Mouse (Mus musculus) forebrain, embryonic 11.5 days (tissue): ENCODE results near the gene Bcl7c. TPM values are rescaled to one million over a fixed set of nuclear protein-coding genes. Genes with fewer than 3 reads are reported as not detected.
"Not testable (repeated sequence)": the region's sequence is repeated elsewhere in the genome, so short reads cannot be mapped to it uniquely, and the experiment has no call there.

Experiments
- ATAC-seq: fragments of 200-750 bp; cut with Nextera tagmentation; replicated peaks from 2 replicates; pipeline ENCODE4 v1.8.0; 2017; ENCODE audit warnings: moderate TSS enrichment; ENCODE audit not compliant: low FRiP score
- DNase-seq: peaks from one replicate; pipeline ENCODE4 v3.0.0-alpha.2; 2017; ENCODE audit warnings: low spot score
- H3K27ac ChIP-seq: fragments of 300-500 bp; sonication (generic); 2 replicates; pipeline ENCODE4 v1.5.1; 2014; ENCODE audit warnings: low read depth, low read length
- H3K27me3 ChIP-seq: fragments of 300-500 bp; sonication (generic); 2 replicates; pipeline ENCODE4 v1.6.1; 2014; ENCODE audit warnings: mild to moderate bottlenecking, low read length, mixed read lengths; ENCODE audit not compliant: control insufficient read depth, insufficient read depth
- H3K36me3 ChIP-seq: fragments of 300-500 bp; sonication (generic); 2 replicates; pipeline ENCODE4 v1.6.1; 2014; ENCODE audit warnings: mild to moderate bottlenecking, low read length, moderate library complexity, mixed read lengths; ENCODE audit not compliant: control insufficient read depth, insufficient read depth
- H3K4me1 ChIP-seq: fragments of 300-500 bp; sonication (generic); replicated peaks from 2 replicates; pipeline ENCODE4 v1.6.1; 2014; ENCODE audit warnings: low read length, mixed read lengths; ENCODE audit not compliant: control insufficient read depth, insufficient read depth
- H3K4me2 ChIP-seq: fragments of 300-500 bp; sonication (generic); 2 replicates; pipeline ENCODE4 v1.6.1; 2014; ENCODE audit warnings: low read depth, mild to moderate bottlenecking, low read length, moderate library complexity, mixed read lengths; ENCODE audit not compliant: severe bottlenecking
- H3K4me3 ChIP-seq: fragments of 300-500 bp; sonication (generic); 2 replicates; pipeline ENCODE4 v1.5.1; 2014; ENCODE audit warnings: low read depth, low read length
- H3K9ac ChIP-seq: fragments of 300-500 bp; sonication (generic); 2 replicates; pipeline ENCODE4 v1.6.1; 2014; ENCODE audit warnings: low read length
- H3K9me3 ChIP-seq: fragments of 300-500 bp; sonication (generic); 2 replicates; pipeline ENCODE4 v1.6.1; 2016; ENCODE audit warnings: low read length, mixed read lengths; ENCODE audit not compliant: control insufficient read depth
- WGBS: fragments of 180-500 bp; shearing (Covaris S2); extraction: QIAGEN DNeasy Blood & Tissue Kit; methylation state at CpG from one replicate; pipeline ENCODE4 v1.1.7; 2014; 5-methylcytosine and 5-hydroxymethylcytosine counted together
- polyA plus RNA-seq: library from polyadenylated mRNA; unstranded; fragments of >200 nt; fragmentation: Nextera tagmentation; extraction: Ambion mirVana; gene quantifications from 2 replicates; pipeline ENCODE4 v1.2.1, GENCODE M21; 2014

The Bcl7c gene
- polyA plus RNA-seq, 1 experiment from 2014 or later = 59.5 TPM

GRCm38 (mm10) chr7:127746494-127747491, 38.1 kb upstream of the Bcl7c start:
- Histone ChIP-seq H3K9me3 (no peaks in the 10 kb centered on the region), H3K4me3 (peak overlapping the region; percentile 88), H3K4me2 (peak overlapping the region; percentile 82), H3K9ac (peak overlapping the region; percentile 89), H3K36me3 (peaks cover 7% of the 10 kb centered on the region), H3K27ac (peak overlapping the region; percentile 90), H3K4me1 (no peaks in the 10 kb centered on the region; the same call in 1 of the 2 replicates), H3K27me3 (no peaks in the 10 kb centered on the region)
- ATAC-seq (peak; percentile 25; the same call in 1 of the 2 replicates), DNase-seq (peak; percentile 83)
- 1% methylated on average over 55 of the region's 62 CpGs for WGBS

DNA sequence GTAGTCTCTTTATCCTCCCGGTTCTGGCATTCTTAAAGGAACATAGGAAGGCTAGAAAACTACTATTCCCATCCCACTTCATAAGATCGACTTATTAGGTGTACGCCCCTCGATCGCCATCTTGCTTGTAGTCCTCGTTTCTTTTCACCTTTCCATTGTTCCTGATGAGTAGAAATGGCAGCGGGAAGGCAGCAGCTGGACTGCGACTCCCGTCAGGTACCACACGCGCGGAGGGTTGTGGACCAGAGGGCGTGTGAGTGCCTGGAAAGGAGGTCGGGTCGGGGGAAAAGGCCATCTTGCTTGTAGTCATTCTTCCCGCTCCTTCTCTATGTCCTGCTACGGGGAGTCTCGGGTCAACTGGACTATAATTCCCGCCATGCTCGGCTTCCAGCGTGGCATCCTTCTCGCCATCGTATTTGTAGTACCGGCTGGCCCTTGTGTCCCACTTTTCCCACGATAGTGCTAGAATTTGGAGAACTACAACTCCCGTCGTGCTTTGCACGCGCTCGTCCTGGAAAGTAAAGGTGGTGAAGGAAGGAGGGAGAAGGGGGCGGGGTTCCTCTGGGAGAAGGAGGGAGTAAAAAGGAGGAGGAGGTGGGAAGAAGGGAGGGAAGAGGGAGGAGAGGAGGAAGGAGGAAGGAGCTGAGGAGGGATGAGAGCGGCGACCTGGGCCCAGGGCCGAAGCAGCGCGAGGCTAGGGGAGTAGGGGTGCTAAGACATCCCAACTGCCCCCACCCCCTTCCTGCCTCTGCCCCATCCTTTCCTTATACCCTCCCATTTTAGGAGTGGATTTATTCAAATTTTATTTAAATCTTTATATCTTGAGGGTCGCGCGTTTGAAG, 37.1 kb upstream of the Bcl7c start:
- Histone ChIP-seq H3K9me3 (no peaks in the 10 kb centered on the region), H3K4me1 (no peaks in the 10 kb centered on the region; the same call in 1 of the 2 replicates), H3K4me3 (peak overlapping the region; percentile 88), H3K9ac (peak overlapping the region; percentile 89), H3K4me2 (peak overlapping the region; percentile 82), H3K27ac (peak overlapping the region; percentile 90), H3K36me3 (peaks cover 3% of the 10 kb centered on the region; the same call in 1 of the 2 replicates), H3K27me3 (no peaks in the 10 kb centered on the region)
- DNase-seq = peak; percentile 95
- under 1% methylated on average over 36 of the region's 39 CpGs for WGBS
- ATAC-seq = peak; percentile 85

DNA sequence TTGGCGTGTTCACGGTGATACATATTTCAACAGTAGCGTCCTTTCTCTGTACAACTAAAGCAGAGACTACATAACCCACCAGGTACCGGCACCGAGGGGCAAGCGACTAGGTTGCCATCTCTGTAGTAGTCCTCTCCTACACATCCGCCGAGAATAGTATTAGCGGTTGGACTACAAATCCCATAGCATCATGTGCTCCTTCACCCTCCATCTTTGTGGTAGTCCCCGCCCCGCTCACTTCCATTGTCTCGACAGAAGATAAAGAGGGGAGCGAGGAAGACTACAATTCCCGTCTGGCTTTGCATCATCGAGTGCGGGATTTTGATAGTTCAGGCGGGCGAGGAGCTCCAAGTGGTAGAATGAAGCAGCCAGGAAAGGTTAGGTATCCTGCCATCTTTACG, 36.5 kb upstream of the Bcl7c start:
- Histone ChIP-seq H3K27me3 (no peaks in the 10 kb centered on the region), H3K27ac (peak overlapping the region; percentile 90), H3K9ac (peak overlapping the region; percentile 89), H3K36me3 (no peaks in the 10 kb centered on the region; the same call in 1 of the 2 replicates), H3K4me2 (peak overlapping the region; percentile 82), H3K9me3 (no peaks in the 10 kb centered on the region), H3K4me3 (peak overlapping the region; percentile 88), H3K4me1 (no peaks in the 10 kb centered on the region; the same call in 1 of the 2 replicates)
- DNase-seq (peak; percentile 93), ATAC-seq (peak; percentile 80)
- WGBS = under 1% methylated on average over 19 of the region's 19 CpGs

DNA sequence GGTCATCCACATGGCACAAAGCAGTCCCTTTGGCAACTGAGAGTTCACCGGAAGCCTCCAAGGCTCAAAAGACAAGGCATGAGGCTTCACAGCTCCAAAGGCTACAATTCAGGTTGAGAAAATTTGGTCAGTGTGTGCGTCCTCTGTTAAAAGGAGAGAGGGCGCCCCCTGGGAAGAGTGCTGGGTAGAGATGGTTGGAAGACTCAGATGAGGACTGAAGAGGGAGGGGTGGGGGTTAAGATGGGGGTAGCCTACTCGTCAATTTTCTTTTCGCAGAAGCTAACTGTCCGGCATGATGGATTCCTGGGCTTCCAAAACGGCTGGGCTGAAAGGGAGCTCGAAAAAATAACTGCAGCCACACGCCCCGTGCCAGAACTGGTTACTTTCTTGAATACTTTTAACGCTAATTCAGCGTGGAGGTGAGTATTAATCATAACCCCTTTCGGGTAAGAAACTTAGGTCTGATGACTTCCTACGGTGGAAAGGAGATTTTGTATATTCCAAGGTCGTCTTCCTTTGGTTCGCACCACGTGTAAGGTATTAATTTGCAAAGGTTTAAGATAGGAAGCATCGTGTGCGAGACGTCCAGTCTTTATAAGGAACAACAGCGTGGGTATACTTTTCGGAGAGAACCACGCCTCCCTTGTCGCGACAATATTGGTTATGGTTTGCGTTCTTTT, 35.8 kb upstream of the Bcl7c start, which contains the start of gene Fbxl19:
Gene Fbxl19 (plus strand): TSS at position 178 of the 680 bp plus-strand sequence.
- no peaks in the 10 kb centered on the region for H3K27me3 ChIP-seq
- H3K36me3 ChIP-seq = no peaks in the 10 kb centered on the region; the same call in 1 of the 2 replicates
- H3K27ac ChIP-seq = peak within 1 kb of the TSS; percentile 90
- H3K4me2 ChIP-seq = peak within 1 kb of the TSS; percentile 82
- DNase-seq (peak; percentile 82), ATAC-seq (no peak)
- 1% methylated on average over 26 of the region's 26 CpGs for WGBS
- no peaks in the 10 kb centered on the region; the same call in 1 of the 2 replicates for H3K4me1 ChIP-seq
- H3K4me3 ChIP-seq = peak within 1 kb of the TSS; percentile 88
- H3K9me3 ChIP-seq = no peaks in the 10 kb centered on the region
- H3K9ac ChIP-seq = peak within 1 kb of the TSS; percentile 89

DNA sequence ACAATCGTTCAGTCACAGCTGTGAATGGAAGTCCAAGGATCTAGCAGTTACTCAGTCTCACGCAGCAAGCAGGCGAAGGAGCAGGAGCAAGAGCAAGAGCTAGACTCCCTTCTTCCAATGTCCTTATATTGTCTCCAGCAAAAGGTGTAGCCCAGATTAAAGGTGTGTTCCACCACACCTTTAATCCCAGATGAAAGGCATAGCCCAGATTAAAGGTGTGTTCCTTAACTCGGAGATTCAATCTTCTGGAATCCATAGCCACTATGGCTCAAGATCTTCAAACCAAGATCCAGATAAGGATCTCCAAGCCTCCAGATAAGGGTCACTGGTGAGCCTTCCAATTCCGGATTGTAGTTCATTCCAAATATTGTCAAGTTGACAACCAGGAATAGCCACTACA, 23.3 kb upstream of the Bcl7c start, which contains the start of gene Ctf2:
Gene Ctf2 (minus strand): TSS at position 101 of the 400 bp plus-strand sequence.
- H3K36me3 ChIP-seq, H3K4me2 ChIP-seq, H3K4me1 ChIP-seq, H3K4me3 ChIP-seq, H3K27me3 ChIP-seq, ATAC-seq, H3K9ac ChIP-seq, DNase-seq, H3K27ac ChIP-seq, H3K9me3 ChIP-seq: not testable (repeated sequence)
- WGBS = no CpG with 5 or more reads among the region's 5 CpGs

GRCm38 (mm10) chr7:127730170-127730569, 21.4 kb upstream of the Bcl7c start:
- DNase-seq = no peak
- Histone ChIP-seq H3K36me3 (no peaks in the 10 kb centered on the region), H3K27ac (no peak overlapping the region), H3K4me1 (no peaks in the 10 kb centered on the region), H3K27me3 (no peaks in the 10 kb centered on the region), H3K4me2 (no peak overlapping the region), H3K9ac (no peak overlapping the region), H3K9me3 (no peaks in the 10 kb centered on the region), H3K4me3 (no peak overlapping the region)
- no peak for ATAC-seq
- 75% methylated on average over 4 of the region's 4 CpGs for WGBS

- ATAC-seq = no peak
- WGBS = 92% methylated on average over 7 of the region's 7 CpGs
- H3K4me3 ChIP-seq = no peak overlapping the region
These were observed 19.2 kb upstream of the Bcl7c start for GRCm38 (mm10) chr7:127727898-127728297.

GRCm38 (mm10) chr7:127725924-127726323, 17.2 kb upstream of the Bcl7c start:
- no peak overlapping the region for H3K27ac ChIP-seq
- H3K9ac ChIP-seq = no peak overlapping the region
- H3K4me3 ChIP-seq = no peak overlapping the region
- no peaks in the 10 kb centered on the region for H3K9me3 ChIP-seq
- DNase-seq (no peak), ATAC-seq (no peak)
- H3K27me3 ChIP-seq = no peaks in the 10 kb centered on the region
- WGBS = 44% methylated on average over 6 of the region's 6 CpGs
- no peaks in the 10 kb centered on the region for H3K4me1 ChIP-seq
- no peaks in the 10 kb centered on the region for H3K36me3 ChIP-seq
- H3K4me2 ChIP-seq = no peak overlapping the region

More at GRCm38 (mm10) chr7:127727898-127728297, 19.2 kb upstream of the Bcl7c start:
- Histone ChIP-seq H3K4me2 (no peak overlapping the region), H3K27me3 (no peaks in the 10 kb centered on the region), H3K9ac (no peak overlapping the region), H3K4me1 (no peaks in the 10 kb centered on the region), H3K27ac (no peak overlapping the region), H3K36me3 (no peaks in the 10 kb centered on the region), H3K9me3 (no peaks in the 10 kb centered on the region)
- no peak for DNase-seq
